Mouse (Mus musculus) intestine, postnatal 0 days (tissue): ENCODE data around the gene Ggct. TPM values are rescaled to one million over a fixed set of nuclear protein-coding genes. Genes with fewer than 3 reads are reported as not detected.

Experiments
- ATAC-seq: fragments of 200-750 bp; cut with Nextera tagmentation; 2 replicates; pipeline ENCODE4 v1.8.0; 2017; ENCODE audit warnings: mild to moderate bottlenecking, moderate TSS enrichment, moderate library complexity
- H3K27ac ChIP-seq: fragments of 300-500 bp; sonication (generic); 2 replicates; pipeline ENCODE4 v1.5.1; 2014; ENCODE audit warnings: mild to moderate bottlenecking, low read depth, low read length, moderate library complexity
- H3K27me3 ChIP-seq: fragments of 300-500 bp; sonication (generic); replicated peaks from 2 replicates; pipeline ENCODE4 v1.6.1; 2014; ENCODE audit warnings: low read length, mixed read lengths; ENCODE audit not compliant: control insufficient read depth, insufficient read depth
- H3K36me3 ChIP-seq: fragments of 300-500 bp; sonication (generic); 2 replicates; pipeline ENCODE4 v1.6.1; 2014; ENCODE audit warnings: mild to moderate bottlenecking, moderate library complexity; ENCODE audit not compliant: control insufficient read depth, insufficient read depth
- H3K4me1 ChIP-seq: fragments of 300-500 bp; sonication (generic); replicated peaks from 2 replicates; pipeline ENCODE4 v1.6.1; 2014; ENCODE audit warnings: antibody characterized with exemption, low read length, mixed read lengths; ENCODE audit not compliant: control insufficient read depth, insufficient read depth
- H3K4me2 ChIP-seq: fragments of 300-500 bp; sonication (generic); replicated peaks from 2 replicates; pipeline ENCODE4 v1.6.1; 2014; ENCODE audit warnings: low read depth, mild to moderate bottlenecking, moderate library complexity
- H3K4me3 ChIP-seq: fragments of 300-500 bp; sonication (generic); 2 replicates; pipeline ENCODE4 v1.5.1; 2014; ENCODE audit warnings: low read depth, low read length
- H3K9ac ChIP-seq: fragments of 300-500 bp; sonication (generic); 2 replicates; pipeline ENCODE4 v1.6.1; 2014; ENCODE audit warnings: mild to moderate bottlenecking, low read depth, low read length
- H3K9me3 ChIP-seq: fragments of 300-500 bp; sonication (generic); 2 replicates; pipeline ENCODE4 v1.6.1; 2016; ENCODE audit warnings: mixed run types; ENCODE audit not compliant: control insufficient read depth
- CTCF ChIP-seq: sonication (generic); IDR thresholded peaks from 2 replicates; pipeline ENCODE4 v1.5.1; 2016; ENCODE audit warnings: low read depth, mild to moderate bottlenecking, control low read depth, antibody characterized with exemption, moderate library complexity
- WGBS: fragments of 180-500 bp; shearing (Covaris S2); extraction: QIAGEN DNeasy Blood & Tissue Kit; methylation state at CpG from one replicate; pipeline ENCODE4 v1.1.7; 2014; 5-methylcytosine and 5-hydroxymethylcytosine counted together
- polyA plus RNA-seq: library from polyadenylated mRNA; unstranded; fragments of >200 nt; fragmentation: Nextera tagmentation; extraction: Ambion mirVana; gene quantifications from 2 replicates; pipeline ENCODE4 v1.2.1, GENCODE M21; 2015

Ggct gene
- polyA plus RNA-seq, 1 experiment from 2014 or later: 25.5 TPM

DNA sequence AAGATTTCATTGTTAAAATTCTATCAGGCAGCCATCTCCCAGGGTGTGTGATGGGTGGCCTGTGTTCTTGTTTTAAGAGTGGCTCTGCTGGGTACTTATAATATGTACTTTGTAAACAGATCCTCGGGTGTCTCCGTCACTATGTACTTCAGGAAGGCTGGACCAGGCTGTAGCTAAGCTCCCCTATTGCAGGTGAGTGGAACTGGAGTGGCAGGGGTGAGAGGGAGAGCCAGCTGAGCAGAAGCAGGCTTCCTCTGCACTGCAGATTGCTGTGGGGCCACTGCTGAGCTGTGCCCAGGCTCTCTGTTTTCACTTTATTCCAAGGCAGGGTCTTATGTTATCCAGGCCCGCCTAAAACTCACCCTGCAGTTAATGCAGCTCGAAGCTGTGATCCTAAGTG is 9.7 kb upstream of the Ggct start:
- Histone ChIP-seq H3K27me3 (no peaks in the 10 kb centered on the region), H3K27ac (no peak overlapping the region)
- WGBS: 51% methylated on average over 4 of the region's 4 CpGs

DNA sequence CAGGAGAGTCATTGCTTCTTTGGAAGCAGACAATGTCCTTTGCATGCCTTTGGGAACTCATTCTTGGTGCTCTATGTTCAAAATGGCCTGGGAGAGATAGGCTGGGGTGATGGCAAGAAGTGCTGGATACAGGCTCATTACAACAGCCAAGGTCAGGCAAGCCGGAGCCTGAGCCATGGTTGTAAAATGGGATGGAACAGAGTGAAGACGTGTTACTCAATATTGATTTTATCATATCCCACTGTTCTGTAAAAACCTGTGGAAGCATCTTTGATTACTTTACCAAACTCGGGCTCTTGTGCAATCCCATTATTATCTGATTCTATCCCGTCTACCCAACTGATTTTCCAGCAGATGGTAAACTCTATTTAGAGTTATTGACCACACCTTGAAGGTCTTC is 8.6 kb upstream of the Ggct start:
- no peaks in the 10 kb centered on the region for H3K9me3 ChIP-seq
- no peak for ATAC-seq
- H3K4me1 ChIP-seq: no peaks in the 10 kb centered on the region
- no peaks in the 10 kb centered on the region for H3K36me3 ChIP-seq
- H3K27me3 ChIP-seq: no peaks in the 10 kb centered on the region
- no peak overlapping the region for H3K4me2 ChIP-seq
- H3K4me3 ChIP-seq: no peak overlapping the region
- no peak for TF ChIP-seq CTCF
- 53% methylated on average over 4 of the region's 4 CpGs for WGBS
- H3K27ac ChIP-seq: no peak overlapping the region
- no peak overlapping the region for H3K9ac ChIP-seq

More for the DNA sequence above, 9.7 kb upstream of the Ggct start:
- no peak for ATAC-seq
- TF ChIP-seq CTCF: no peak
- Histone ChIP-seq H3K4me2 (no peak overlapping the region), H3K4me3 (no peak overlapping the region), H3K4me1 (no peaks in the 10 kb centered on the region), H3K36me3 (no peaks in the 10 kb centered on the region), H3K9ac (no peak overlapping the region), H3K9me3 (no peaks in the 10 kb centered on the region)

DNA sequence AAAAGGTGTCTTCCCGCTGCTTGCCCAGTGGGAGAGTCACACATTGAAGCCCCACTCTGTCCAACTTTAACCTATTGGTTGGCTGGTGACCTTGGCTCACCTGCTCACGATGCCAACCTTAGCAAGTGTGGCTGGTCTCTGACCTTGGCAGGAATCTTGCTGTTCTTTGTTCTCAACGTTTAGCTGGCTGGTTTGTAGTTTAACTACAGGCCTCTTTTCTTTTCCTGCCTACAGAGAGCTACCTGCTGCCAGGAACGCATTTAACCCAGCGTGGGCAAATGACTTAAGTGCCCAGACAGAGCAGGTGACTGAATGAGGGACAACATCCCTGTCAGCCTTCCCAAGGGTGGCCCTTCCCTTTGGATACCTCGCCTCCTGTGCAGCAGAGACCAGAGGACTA is 5.0 kb upstream of the Ggct start:
- no peaks in the 10 kb centered on the region for H3K36me3 ChIP-seq
- no peak overlapping the region for H3K4me2 ChIP-seq
- H3K4me1 ChIP-seq: no peaks in the 10 kb centered on the region
- no peaks in the 10 kb centered on the region for H3K27me3 ChIP-seq
- ATAC-seq: no peak
- no peak overlapping the region for H3K4me3 ChIP-seq
- H3K9me3 ChIP-seq: no peaks in the 10 kb centered on the region
- H3K9ac ChIP-seq: no peak overlapping the region
- H3K27ac ChIP-seq: no peak overlapping the region
- WGBS: 78% methylated on average over 6 of the region's 6 CpGs
- TF ChIP-seq CTCF: no peak

DNA sequence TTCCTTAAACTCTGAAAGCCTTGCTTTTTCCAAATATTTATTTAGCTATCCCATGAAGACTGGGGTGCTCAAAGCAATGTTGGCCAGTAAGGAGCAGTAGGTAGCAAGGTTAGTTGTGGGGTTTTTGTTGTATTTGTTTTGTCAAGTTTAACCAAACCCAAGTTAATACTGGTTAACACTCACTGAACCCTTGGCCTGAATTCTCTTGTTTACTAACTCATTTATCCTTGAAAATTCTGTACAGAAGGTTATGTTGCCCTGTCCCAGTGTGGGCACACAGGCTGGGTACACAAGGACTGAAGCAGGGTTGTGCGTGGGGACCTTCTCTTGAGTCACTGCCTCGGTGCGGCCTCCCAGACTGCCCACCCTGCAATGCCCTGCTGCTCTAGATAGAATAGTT is 3.6 kb upstream of the Ggct start:
- Histone ChIP-seq H3K4me2 (no peak overlapping the region), H3K9ac (no peak overlapping the region), H3K4me3 (no peak overlapping the region), H3K36me3 (no peaks in the 10 kb centered on the region), H3K27me3 (no peaks in the 10 kb centered on the region), H3K9me3 (no peaks in the 10 kb centered on the region), H3K27ac (no peak overlapping the region), H3K4me1 (0 out of 2 replicates have a peak, but pooled peaks cover 4% of the 10 kb centered on the region)
- no peak for TF ChIP-seq CTCF
- WGBS: 83% methylated on average over 3 of the region's 3 CpGs
- no peak for ATAC-seq

DNA sequence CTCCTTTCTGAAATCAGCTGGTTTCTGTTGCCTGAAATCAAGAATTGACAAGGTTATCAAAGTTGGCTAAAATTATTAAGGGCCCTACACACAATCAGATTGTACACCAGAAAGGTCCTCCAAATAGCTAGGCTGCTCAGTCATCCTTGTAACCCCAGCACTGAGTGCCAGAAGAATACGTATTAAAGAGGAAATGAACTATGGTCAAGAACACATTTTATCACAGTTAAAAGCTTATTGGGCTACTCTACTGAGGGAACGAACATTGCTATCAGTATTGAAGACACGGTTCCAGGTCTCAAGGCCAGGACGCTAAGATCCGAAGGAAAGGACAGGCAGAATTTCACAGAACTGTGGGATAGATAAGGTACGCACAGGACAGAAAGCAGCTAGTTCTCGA is 609 bp downstream of the Ggct start:
- no peaks in the 10 kb centered on the region for H3K9me3 ChIP-seq
- peak overlapping the region; percentile 34; the same call in 1 of the 2 replicates for H3K9ac ChIP-seq
- no peak for ATAC-seq
- no peak for TF ChIP-seq CTCF
- H3K36me3 ChIP-seq: no peaks in the 10 kb centered on the region
- 2% methylated on average over 7 of the region's 7 CpGs for WGBS
- H3K4me3 ChIP-seq: peak overlapping the region; percentile 48
- H3K4me2 ChIP-seq: peak overlapping the region; percentile 84
- no peak overlapping the region for H3K27ac ChIP-seq
- H3K4me1 ChIP-seq: 0 out of 2 replicates have a peak, but pooled peaks cover 4% of the 10 kb centered on the region
- H3K27me3 ChIP-seq: no peaks in the 10 kb centered on the region

DNA sequence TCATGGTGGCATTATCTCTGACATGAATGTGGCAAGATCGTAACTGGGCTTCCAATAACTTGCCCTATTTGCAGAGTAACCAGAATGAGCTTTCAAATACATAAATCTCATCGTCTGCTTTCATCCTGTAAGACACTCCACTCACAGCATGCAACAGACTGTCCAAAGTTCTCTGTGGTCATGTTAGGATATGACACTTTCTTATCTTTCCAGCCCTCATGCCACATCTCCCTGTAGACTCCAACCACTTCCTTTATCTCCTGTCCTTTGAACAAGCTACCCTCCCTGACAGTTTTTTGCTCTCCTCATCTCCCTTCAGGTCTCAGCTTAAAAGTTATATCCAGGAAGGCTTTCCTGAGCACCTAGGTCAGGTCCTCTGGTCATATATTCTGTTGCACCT is 1.6 kb downstream of the Ggct start:
- Histone ChIP-seq H3K4me3 (no peak overlapping the region), H3K9me3 (no peaks in the 10 kb centered on the region), H3K27me3 (no peaks in the 10 kb centered on the region), H3K27ac (no peak overlapping the region), H3K4me2 (no peak overlapping the region), H3K4me1 (0 out of 2 replicates have a peak, but pooled peaks cover 4% of the 10 kb centered on the region), H3K9ac (no peak overlapping the region), H3K36me3 (no peaks in the 10 kb centered on the region)
- TF ChIP-seq CTCF: no peak
- ATAC-seq: no peak
- WGBS: 46% methylated on average over 2 of the region's 2 CpGs

DNA sequence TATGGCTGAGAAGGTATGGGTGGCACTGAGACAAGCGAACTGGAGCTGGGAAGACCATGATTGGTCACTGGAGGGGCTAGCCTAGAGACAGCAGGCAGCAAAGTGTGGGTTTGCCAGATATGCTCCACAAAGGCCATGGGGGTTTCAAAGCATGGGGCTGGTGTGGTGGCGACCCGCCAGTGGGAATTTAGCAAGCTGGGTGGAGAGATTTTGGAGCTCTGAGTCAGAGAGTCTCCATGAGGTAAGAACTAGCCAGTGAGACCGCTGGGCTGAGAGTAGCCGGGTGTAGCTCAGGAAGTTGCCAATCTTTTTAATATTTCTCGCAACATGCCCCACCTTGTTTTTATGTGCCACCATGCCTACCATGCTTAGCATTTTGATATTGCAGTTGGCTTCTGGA is 4.6 kb downstream of the Ggct start:
- Histone ChIP-seq H3K4me1 (0 out of 2 replicates have a peak, but pooled peaks cover 4% of the 10 kb centered on the region), H3K9ac (no peak overlapping the region), H3K9me3 (no peaks in the 10 kb centered on the region), H3K27ac (no peak overlapping the region), H3K4me3 (no peak overlapping the region), H3K27me3 (no peaks in the 10 kb centered on the region), H3K36me3 (no peaks in the 10 kb centered on the region), H3K4me2 (no peak overlapping the region)
- no peak for ATAC-seq
- 94% methylated on average over 6 of the region's 6 CpGs for WGBS
- no peak for TF ChIP-seq CTCF
